Mouse (Mus musculus): ENCODE results near the gene Des.

Gene Des

GRCm38 (mm10) chr1:75384470-75385141 lies 24.5 kb downstream of the Des start:
- DNase-seq (ENCODE audit: low spot score in 2 of 2), result peak in 1 of 2 experiments; percentile 53

- no peak for DNase-seq (ENCODE audit: low spot score in 2 of 2)
Measured at GRCm38 (mm10) chr1:75385142-75385730, 25.1 kb downstream of the Des start.

- DNase-seq (ENCODE audit: low spot score in 2 of 2), result peak in 1 of 2 experiments; percentile 58
Measured at GRCm38 (mm10) chr1:75386149-75386548, 26.0 kb downstream of the Des start.

GRCm38 (mm10) chr1:75387469-75387928 lies 27.4 kb downstream of the Des start:
- DNase-seq (ENCODE audit: low spot score in 2 of 2), result no peak

GRCm38 (mm10) chr1:75387929-75388897 lies 28.1 kb downstream of the Des start:
- no peak for DNase-seq (ENCODE audit: low spot score in 2 of 2)

GRCm38 (mm10) chr1:75388898-75389515 lies 28.9 kb downstream of the Des start:
- DNase-seq (ENCODE audit: low spot score in 2 of 2), result no peak

- DNase-seq (ENCODE audit: low spot score in 2 of 2), result peak in 1 of 2 experiments; percentile 61
Measured at GRCm38 (mm10) chr1:75393139-75393538, 33.0 kb downstream of the Des start.

- DNase-seq (ENCODE audit: low spot score in 2 of 2), result no peak
Measured at GRCm38 (mm10) chr1:75393846-75394245, 33.7 kb downstream of the Des start.

GRCm38 (mm10) chr1:75398761-75399402 lies 38.8 kb downstream of the Des start:
- peak in 1 of 2 experiments; percentile 56 for DNase-seq (ENCODE audit: low spot score in 2 of 2)

GRCm38 (mm10) chr1:75399755-75400492 lies 39.8 kb downstream of the Des start:
- no peak for DNase-seq (ENCODE audit: low spot score in 2 of 2)

GRCm38 (mm10) chr1:75400493-75401115 lies 40.5 kb downstream of the Des start:
- no peak for DNase-seq (ENCODE audit: low spot score in 2 of 2)

- no peak for DNase-seq (ENCODE audit: low spot score in 2 of 2)
Measured at GRCm38 (mm10) chr1:75405547-75405946, 45.4 kb downstream of the Des start.

- no peak for DNase-seq (ENCODE audit: low spot score in 2 of 2)
Measured at GRCm38 (mm10) chr1:75406173-75406572, 46.0 kb downstream of the Des start.

GRCm38 (mm10) chr1:75407056-75407455 lies 46.9 kb downstream of the Des start:
- DNase-seq (ENCODE audit: low spot score in 2 of 2), result no peak

- no peak for DNase-seq (ENCODE audit: low spot score in 2 of 2)
Measured at GRCm38 (mm10) chr1:75408210-75408609, 48.1 kb downstream of the Des start.

- no peak for DNase-seq (ENCODE audit: low spot score in 2 of 2)
Measured at GRCm38 (mm10) chr1:75409950-75410349, 49.8 kb downstream of the Des start.

- DNase-seq (ENCODE audit: low spot score in 2 of 2), result no peak
Measured at GRCm38 (mm10) chr1:75412196-75412595, 52.1 kb downstream of the Des start.

GRCm38 (mm10) chr1:75413749-75414148 lies 53.6 kb downstream of the Des start:
- peak in 1 of 2 experiments; percentile 47 for DNase-seq (ENCODE audit: low spot score in 2 of 2)
